Mouse (Mus musculus): ENCODE data around the gene Tmcc3.

Gene Tmcc3

GRCm38 (mm10) chr10:94413770-94414651 is 102.3 kb downstream of the Tmcc3 start:
- in situ Hi-C loops (cut with MboI, MseI) = loop anchor here in 1 of 2 experiments (5.0 kb wide), 1 partner anchor 538 kb away; no protein-coding TSS in a partner anchor

GRCm38 (mm10) chr10:94415950-94416844 is 104.4 kb downstream of the Tmcc3 start:
- in situ Hi-C loops (cut with MboI, MseI) = no loop called here

DNA sequence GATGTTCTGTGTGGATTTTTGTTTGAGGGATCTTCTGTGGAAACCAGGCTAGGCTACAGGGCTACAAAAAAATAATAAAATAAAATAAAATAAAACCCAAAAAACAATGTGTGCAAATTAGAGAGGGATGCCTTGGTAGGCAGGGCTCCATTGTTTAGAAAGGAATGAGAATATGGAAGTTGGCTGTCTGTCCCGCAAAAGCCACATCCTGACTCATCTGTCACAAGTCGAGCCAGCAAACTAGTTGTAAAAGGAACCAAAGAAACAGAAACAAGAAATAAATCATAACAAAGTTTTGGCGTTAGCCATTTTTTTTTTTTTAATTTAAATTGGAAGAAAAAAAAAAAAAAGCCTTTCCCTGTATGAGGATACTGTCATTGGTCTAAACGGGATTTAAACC is 105.9 kb downstream of the Tmcc3 start:
- in situ Hi-C loops (cut with MboI, MseI) = no loop called here

GRCm38 (mm10) chr10:94426000-94426920 is 114.5 kb downstream of the Tmcc3 start:
- in situ Hi-C loops (cut with MboI, MseI) = loop anchor here in 1 of 2 experiments (5.0 kb wide), 1 partner anchor 96 kb away; no protein-coding TSS in a partner anchor

DNA sequence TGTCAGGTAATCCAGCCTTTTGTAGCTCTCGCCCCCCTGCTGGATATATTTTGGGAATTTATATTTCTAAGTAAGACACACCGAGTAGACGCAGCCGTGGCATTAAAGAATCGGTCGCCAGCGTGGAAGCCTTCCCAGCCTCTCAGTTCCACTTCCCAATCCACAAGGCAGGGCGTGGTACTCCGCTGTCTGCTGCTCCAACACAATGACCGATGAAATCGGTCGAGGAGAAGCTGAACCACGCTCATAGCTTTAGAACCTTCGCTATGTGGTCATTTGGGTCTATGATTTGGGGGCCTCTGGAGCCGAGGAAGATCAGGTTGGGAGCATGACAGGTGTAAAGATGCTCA is 115.1 kb downstream of the Tmcc3 start:
- in situ Hi-C loops (cut with MboI, MseI) = loop anchor here in 1 of 2 experiments (5.0 kb wide), 1 partner anchor 95 kb away; no protein-coding TSS in a partner anchor

GRCm38 (mm10) chr10:94428186-94428942 is 116.6 kb downstream of the Tmcc3 start:
- in situ Hi-C loops (cut with MboI, MseI) = loop anchor here in 1 of 2 experiments (5.0 kb wide), 1 partner anchor 94 kb away; no protein-coding TSS in a partner anchor

DNA sequence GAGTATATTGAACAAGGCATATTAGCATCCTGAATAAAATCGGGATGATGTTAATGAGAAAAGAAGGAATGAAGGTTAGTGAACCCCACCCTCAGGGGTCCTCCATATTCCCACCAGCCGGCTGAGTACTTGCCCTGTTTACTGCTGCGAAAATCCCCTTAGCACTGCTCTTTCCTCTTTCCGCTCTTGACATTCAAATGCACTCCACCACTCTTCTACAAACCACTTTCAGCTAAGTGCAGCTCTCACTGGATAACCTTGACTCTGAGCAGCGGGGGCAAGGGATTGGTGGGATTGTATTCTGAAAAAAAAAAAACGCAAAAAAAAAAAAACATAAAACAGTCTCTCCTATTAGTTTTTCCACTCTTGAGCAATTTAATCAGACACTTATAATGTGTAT is 118.8 kb downstream of the Tmcc3 start:
- in situ Hi-C loops (cut with MboI, MseI) = no loop called here

DNA sequence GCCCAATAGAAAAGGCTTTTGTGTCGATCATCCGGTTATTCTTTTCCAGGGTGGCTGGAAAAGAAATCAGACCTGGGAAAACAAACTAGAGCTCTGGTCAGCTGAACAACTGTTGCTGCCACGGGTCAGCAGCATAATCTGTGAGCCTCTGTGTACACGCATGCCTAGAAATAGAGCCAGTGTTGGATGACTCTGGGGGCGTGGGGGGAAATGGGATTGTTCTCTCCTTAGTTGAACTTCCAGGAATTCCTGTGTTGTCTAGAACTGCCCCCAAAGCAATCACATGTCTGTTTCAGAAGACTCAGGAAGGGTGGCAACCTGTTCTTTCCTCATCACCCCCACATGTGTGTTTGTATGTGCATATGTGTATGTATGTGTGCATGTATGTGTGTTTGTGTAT is 121.2 kb downstream of the Tmcc3 start:
- in situ Hi-C loops (cut with MboI, MseI) = no loop called here

- in situ Hi-C loops (cut with MboI, MseI) = no loop called here
Measured at GRCm38 (mm10) chr10:94433901-94434300, 122.2 kb downstream of the Tmcc3 start.

GRCm38 (mm10) chr10:94442725-94443124 is 131.0 kb downstream of the Tmcc3 start:
- in situ Hi-C loops (cut with MboI, MseI) = no loop called here

- in situ Hi-C loops (cut with MboI, MseI) = no loop called here
Measured at GRCm38 (mm10) chr10:94443453-94443852, 131.7 kb downstream of the Tmcc3 start.

- in situ Hi-C loops (cut with MboI, MseI) = no loop called here
Measured at GRCm38 (mm10) chr10:94445192-94445591, 133.4 kb downstream of the Tmcc3 start.

DNA sequence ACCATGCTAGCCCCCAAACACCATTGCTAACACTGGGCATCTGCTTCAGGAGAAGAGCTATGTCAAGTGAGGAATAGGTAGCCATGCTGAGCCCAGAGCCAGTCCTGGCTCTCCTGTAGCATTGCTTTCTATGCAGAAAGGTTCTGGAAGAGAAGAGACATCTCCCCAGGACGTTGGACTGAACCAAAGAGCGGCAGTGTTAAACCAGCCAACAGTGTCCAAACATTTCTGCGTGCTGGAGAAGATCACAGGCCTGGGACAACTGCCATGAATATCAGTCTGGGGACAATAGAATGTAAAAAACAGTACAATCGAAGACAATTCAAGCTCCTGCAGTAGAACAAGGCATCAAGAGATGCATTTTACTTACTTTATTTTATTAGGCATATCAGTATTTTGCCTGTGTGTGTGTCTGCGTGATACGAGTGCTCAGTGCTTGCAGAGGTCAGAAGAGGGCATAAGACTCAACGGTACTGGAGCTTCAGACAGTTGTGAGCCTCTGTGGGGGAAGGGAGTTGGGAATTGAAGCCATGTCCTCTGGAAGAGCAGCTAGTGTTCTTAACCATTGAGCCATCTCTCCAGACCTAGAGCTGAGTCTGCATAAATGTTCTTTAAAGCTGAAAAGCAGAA is 134.7 kb downstream of the Tmcc3 start:
- in situ Hi-C loops (cut with MboI, MseI) = no loop called here

DNA sequence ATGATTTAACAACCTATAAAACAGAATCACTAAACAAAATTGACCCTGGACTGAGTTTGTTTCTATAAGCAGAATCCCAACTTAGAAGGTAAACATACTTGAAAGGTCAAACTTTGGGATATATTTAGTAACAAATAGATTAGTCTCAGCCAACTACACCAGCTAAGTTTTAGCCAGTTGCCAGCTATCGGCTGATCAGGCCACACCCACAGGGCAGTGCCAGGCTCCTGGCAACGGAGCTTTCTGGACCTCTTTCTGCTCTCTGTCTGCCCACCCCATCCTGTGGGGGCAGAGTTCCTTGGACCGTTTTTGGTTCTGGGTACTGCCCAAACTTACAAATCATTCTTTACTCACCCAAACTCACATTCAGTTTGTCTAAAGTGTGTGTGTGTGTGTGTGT is 137.9 kb downstream of the Tmcc3 start:
- in situ Hi-C loops (cut with MboI, MseI) = no loop called here

DNA sequence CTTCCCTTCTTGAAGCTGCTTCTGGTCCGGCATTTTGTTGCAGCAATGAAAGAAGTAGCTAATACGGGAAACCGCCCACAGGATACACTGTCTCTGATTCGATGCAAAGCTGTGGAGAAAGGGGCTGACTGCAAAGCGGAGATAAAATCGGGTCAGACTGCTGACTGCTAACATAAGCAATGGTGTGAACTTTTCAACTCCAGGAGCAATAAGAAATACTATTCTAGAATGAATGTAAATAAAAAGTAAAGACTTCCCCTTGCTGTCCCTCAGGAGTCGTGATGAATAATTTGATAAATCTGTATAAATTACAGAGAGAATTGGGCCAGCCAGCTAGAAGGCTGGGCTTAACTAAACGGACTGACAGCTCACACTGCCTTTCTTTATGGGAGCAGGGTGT is 139.0 kb downstream of the Tmcc3 start:
- in situ Hi-C loops (cut with MboI, MseI) = no loop called here

- in situ Hi-C loops (cut with MboI, MseI) = no loop called here
Measured at GRCm38 (mm10) chr10:94457454-94457853, 145.7 kb downstream of the Tmcc3 start.

GRCm38 (mm10) chr10:94458690-94459089 is 146.9 kb downstream of the Tmcc3 start:
- in situ Hi-C loops (cut with MboI, MseI) = no loop called here

GRCm38 (mm10) chr10:94461378-94461777 is 149.6 kb downstream of the Tmcc3 start:
- in situ Hi-C loops (cut with MboI, MseI) = no loop called here

- in situ Hi-C loops (cut with MboI, MseI) = no loop called here
Measured at GRCm38 (mm10) chr10:94461871-94462270, 150.1 kb downstream of the Tmcc3 start.
